Mouse (Mus musculus) spleen, embryonic (tissue): ENCODE results near the gene Pou2f3.

Source experiments
- CTCF ChIA-PET: fragments of 350-600 bp; sonication (Branson Sonifier 250); formaldehyde crosslinking; loops from one replicate; lab custom pipeline; 2022; lab: Charles Lee

Gene Pou2f3

GRCm38 (mm10) chr9:43110286-43110980 lies 99.7 kb downstream of the Pou2f3 start:
- CTCF ChIA-PET: no interaction called here

GRCm38 (mm10) chr9:43109125-43109524 lies 101.0 kb downstream of the Pou2f3 start:
- CTCF ChIA-PET: no interaction called here

- CTCF ChIA-PET: interaction anchor here (0.6 kb wide), 1 partner anchor 1515 kb away, joined by 3 read pairs; no protein-coding TSS in a partner anchor
Measured at GRCm38 (mm10) chr9:43108721-43109120, 101.4 kb downstream of the Pou2f3 start.

GRCm38 (mm10) chr9:43108081-43108480 lies 102.1 kb downstream of the Pou2f3 start:
- CTCF ChIA-PET: interaction anchor here (0.6 kb wide), 1 partner anchor 1514 kb away, joined by 3 read pairs; no protein-coding TSS in a partner anchor

GRCm38 (mm10) chr9:43107555-43107954 lies 102.6 kb downstream of the Pou2f3 start:
- CTCF ChIA-PET: no interaction called here

GRCm38 (mm10) chr9:43107187-43107517 lies 103.0 kb downstream of the Pou2f3 start, which contains the start of gene Arhgef12:
TSS of gene Arhgef12 (minus strand) at chr9:43107239.
- CTCF ChIA-PET: no interaction called here

- CTCF ChIA-PET: no interaction called here
Measured at GRCm38 (mm10) chr9:43106426-43107186, 103.6 kb downstream of the Pou2f3 start.

GRCm38 (mm10) chr9:43105664-43106361 lies 104.4 kb downstream of the Pou2f3 start:
- CTCF ChIA-PET: no interaction called here

- CTCF ChIA-PET: no interaction called here
Measured at GRCm38 (mm10) chr9:43104873-43105663, 105.1 kb downstream of the Pou2f3 start.

- CTCF ChIA-PET: no interaction called here
Measured at GRCm38 (mm10) chr9:43104526-43104872, 105.7 kb downstream of the Pou2f3 start.

GRCm38 (mm10) chr9:43103675-43104299 lies 106.4 kb downstream of the Pou2f3 start:
- CTCF ChIA-PET: no interaction called here

- CTCF ChIA-PET: no interaction called here
Measured at GRCm38 (mm10) chr9:43102931-43103330, 107.2 kb downstream of the Pou2f3 start.

- CTCF ChIA-PET: no interaction called here
Measured at GRCm38 (mm10) chr9:43101936-43102595, 108.1 kb downstream of the Pou2f3 start.

GRCm38 (mm10) chr9:43098922-43099321 lies 111.2 kb downstream of the Pou2f3 start:
- CTCF ChIA-PET: no interaction called here

- CTCF ChIA-PET: no interaction called here
Measured at GRCm38 (mm10) chr9:43097801-43098557, 112.2 kb downstream of the Pou2f3 start.

GRCm38 (mm10) chr9:43096337-43096736 lies 113.8 kb downstream of the Pou2f3 start:
- CTCF ChIA-PET: no interaction called here

GRCm38 (mm10) chr9:43094828-43095227 lies 115.3 kb downstream of the Pou2f3 start:
- CTCF ChIA-PET: no interaction called here

GRCm38 (mm10) chr9:43093803-43094202 lies 116.4 kb downstream of the Pou2f3 start:
- CTCF ChIA-PET: interaction anchor here (0.6 kb wide), 1 partner anchor 52 kb away, joined by 3 read pairs; no protein-coding TSS in a partner anchor

GRCm38 (mm10) chr9:43085686-43086285 lies 124.4 kb downstream of the Pou2f3 start:
- CTCF ChIA-PET: no interaction called here
